Mouse (Mus musculus) spleen, postnatal 36 days (tissue): ENCODE measurements around the gene Spag17.

Experiments
- DNase-seq, 2 experiments: peaks; one replicate each; pipeline ENCODE4 v3.0.0; 2022; ENCODE audit warnings: low spot score in 2 of 2, mixed read lengths in 1 of 2

Gene Spag17

GRCm38 (mm10) chr3:100162315-100163105 is 277.3 kb downstream of the Spag17 start, which contains the start of the genes Gdap2 and Wdr3:
Gene Gdap2 (plus strand): TSS chr3:100162381.
Gene Wdr3 (minus strand): TSS chr3:100162407.
- peak; percentile 94 to 95 for DNase-seq

GRCm38 (mm10) chr3:100163556-100163955 is 278.4 kb downstream of the Spag17 start:
- DNase-seq: no peak

- no peak for DNase-seq
Observed at GRCm38 (mm10) chr3:100164991-100165390, 279.8 kb downstream of the Spag17 start.

- DNase-seq: peak; percentile 27 to 29
Observed at GRCm38 (mm10) chr3:100176031-100176430, 290.8 kb downstream of the Spag17 start.

- no peak for DNase-seq
Observed at GRCm38 (mm10) chr3:100180471-100180870, 295.3 kb downstream of the Spag17 start.

GRCm38 (mm10) chr3:100189444-100189843 is 304.2 kb downstream of the Spag17 start:
- DNase-seq: peak; percentile 16 to 46

GRCm38 (mm10) chr3:100189861-100190260 is 304.7 kb downstream of the Spag17 start:
- no peak for DNase-seq
